Mouse (Mus musculus) midbrain, embryonic 15.5 days (tissue): ENCODE measurements around the gene Cd79b. TPM values are rescaled to one million over a fixed set of nuclear protein-coding genes. Genes with fewer than 3 reads are reported as not detected.

Source experiments
- ATAC-seq: fragments of 200-750 bp; cut with Nextera tagmentation; replicated peaks from 2 replicates; pipeline ENCODE4 v1.8.0; 2017; ENCODE audit warnings: moderate TSS enrichment
- H3K27ac ChIP-seq: fragments of 300-500 bp; sonication (generic); 2 replicates; pipeline ENCODE4 v1.5.1; 2015; ENCODE audit warnings: mild to moderate bottlenecking, inconsistent platforms
- H3K27me3 ChIP-seq: fragments of 300-500 bp; sonication (generic); replicated peaks from 2 replicates; pipeline ENCODE4 v1.6.1; 2015; ENCODE audit warnings: inconsistent platforms
- H3K36me3 ChIP-seq: fragments of 300-500 bp; sonication (generic); replicated peaks from 2 replicates; pipeline ENCODE4 v1.6.1; 2015; ENCODE audit warnings: inconsistent platforms
- H3K4me1 ChIP-seq: fragments of 300-500 bp; sonication (generic); 2 replicates; pipeline ENCODE4 v1.6.1; 2015; ENCODE audit warnings: inconsistent platforms
- H3K4me2 ChIP-seq: fragments of 300-500 bp; sonication (generic); 2 replicates; pipeline ENCODE4 v1.6.1; 2015; ENCODE audit warnings: inconsistent platforms, mild to moderate bottlenecking, moderate library complexity
- H3K4me3 ChIP-seq: fragments of 300-500 bp; sonication (generic); 2 replicates; pipeline ENCODE4 v1.5.1; 2015; ENCODE audit warnings: mild to moderate bottlenecking, inconsistent platforms
- H3K9ac ChIP-seq: fragments of 300-500 bp; sonication (generic); 2 replicates; pipeline ENCODE4 v1.6.1; 2015; ENCODE audit warnings: mild to moderate bottlenecking, inconsistent platforms
- H3K9me3 ChIP-seq: fragments of 300-500 bp; sonication (generic); 2 replicates; pipeline ENCODE4 v1.6.1; 2016; ENCODE audit warnings: inconsistent platforms
- WGBS: fragments of 180-500 bp; shearing (Covaris S2); methylation state at CpG from one replicate; pipeline ENCODE4 v1.1.7; 2015; ENCODE audit warnings: mixed read lengths; 5-methylcytosine and 5-hydroxymethylcytosine counted together
- polyA plus RNA-seq: library from polyadenylated mRNA; unstranded; fragments of >200 nt; fragmentation: Nextera tagmentation; extraction: Ambion mirVana; gene quantifications from 2 replicates; pipeline ENCODE4 v1.2.1, GENCODE M21; 2015

Gene Cd79b
- polyA plus RNA-seq, 1 experiment from 2014 or later = 1.1 TPM

DNA sequence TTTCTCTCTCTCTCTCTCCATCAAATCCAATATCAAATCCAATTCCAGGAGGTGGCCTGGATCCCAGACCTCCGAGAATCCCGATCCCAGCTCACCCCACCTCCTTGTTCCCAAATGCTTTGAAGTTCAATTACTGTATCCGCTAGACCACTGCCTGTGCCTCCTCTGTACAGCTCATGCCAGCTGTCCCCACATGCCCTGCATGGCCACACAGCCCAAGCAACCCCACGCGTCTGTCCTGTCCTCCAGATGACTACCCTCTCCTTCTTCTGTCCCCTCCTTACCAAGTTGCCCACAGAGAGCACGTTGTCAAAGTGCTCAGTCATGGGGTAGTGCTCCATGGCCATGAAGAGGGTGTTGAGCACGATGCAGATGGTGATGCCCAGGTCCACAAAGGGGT, 24.3 kb upstream of the Cd79b start:
- Histone ChIP-seq H3K27me3 (no peaks in the 10 kb centered on the region), H3K27ac (no peak overlapping the region), H3K36me3 (no peaks in the 10 kb centered on the region), H3K4me2 (no peak overlapping the region), H3K4me1 (no peaks in the 10 kb centered on the region; the same call in 1 of the 2 replicates), H3K9ac (no peak overlapping the region), H3K4me3 (no peak overlapping the region), H3K9me3 (no peaks in the 10 kb centered on the region)
- 74% methylated on average over 7 of the region's 7 CpGs for WGBS
- no peak for ATAC-seq

DNA sequence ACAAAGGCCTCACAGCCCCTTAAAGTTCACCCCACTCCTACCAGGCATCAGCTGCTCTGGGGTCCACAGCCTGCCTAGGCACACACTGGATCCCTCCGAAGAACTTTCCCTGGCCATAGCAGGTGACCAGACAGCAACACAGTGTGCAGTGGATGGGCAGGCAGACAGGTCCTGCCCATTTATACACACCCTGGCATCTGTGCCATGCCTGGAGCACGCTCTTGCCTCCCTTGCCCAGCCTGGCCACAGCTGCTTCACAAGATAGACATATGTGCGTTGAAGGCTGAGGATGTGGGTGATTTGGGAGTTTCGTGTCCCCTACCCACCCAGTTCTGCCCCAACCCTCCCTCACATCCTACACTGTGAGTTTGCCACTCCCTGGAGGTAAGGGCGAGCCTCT, 23.5 kb upstream of the Cd79b start:
- H3K9ac ChIP-seq = no peak overlapping the region

DNA sequence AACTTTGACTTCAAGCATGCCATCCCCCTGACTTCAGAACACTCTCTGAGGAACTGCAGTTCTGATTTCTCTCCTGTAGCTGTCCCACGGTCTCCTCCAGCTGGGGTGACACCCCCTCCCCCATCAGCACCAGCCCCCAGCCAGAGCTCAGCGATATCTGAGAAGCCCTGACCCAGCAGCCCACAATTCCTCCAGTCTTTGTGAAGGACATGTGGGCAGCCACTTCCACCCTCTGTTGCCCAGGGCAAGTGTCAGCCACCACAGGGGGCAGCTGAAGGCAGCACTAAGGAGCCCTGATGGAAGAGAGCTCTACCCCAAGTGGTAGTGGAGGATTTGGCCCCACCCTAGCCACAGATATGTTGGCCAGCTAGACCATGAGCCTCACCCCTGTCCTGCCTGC, 19.5 kb upstream of the Cd79b start:
- H3K27ac ChIP-seq = no peak overlapping the region

More for the DNA sequence above, 23.5 kb upstream of the Cd79b start:
- Histone ChIP-seq H3K9me3 (no peaks in the 10 kb centered on the region), H3K27ac (no peak overlapping the region), H3K4me3 (no peak overlapping the region), H3K4me1 (no peaks in the 10 kb centered on the region; the same call in 1 of the 2 replicates), H3K27me3 (no peaks in the 10 kb centered on the region), H3K4me2 (no peak overlapping the region), H3K36me3 (no peaks in the 10 kb centered on the region)
- no peak for ATAC-seq
- 75% methylated on average over 5 of the region's 5 CpGs for WGBS

DNA sequence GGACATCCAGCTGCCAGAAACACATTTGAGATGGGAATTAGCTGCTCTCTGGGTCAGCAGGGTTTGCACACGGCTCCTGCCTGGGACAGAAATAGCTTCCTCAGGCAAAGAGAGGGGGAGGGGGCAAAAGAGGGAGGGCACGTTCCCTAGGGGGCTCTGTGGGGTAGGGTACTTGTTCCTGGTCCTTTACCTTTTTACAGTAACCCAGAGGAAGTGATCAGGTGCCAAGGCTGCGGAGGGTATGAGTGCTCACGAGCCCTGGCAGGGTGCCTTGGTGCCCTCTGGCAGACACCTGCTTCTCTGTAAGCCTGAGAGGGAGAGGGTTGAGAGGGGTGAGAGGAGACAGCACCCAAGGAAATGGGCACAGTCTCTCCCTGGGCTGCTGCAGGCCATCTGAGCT, 17.9 kb upstream of the Cd79b start:
- Histone ChIP-seq H3K4me2 (no peak overlapping the region), H3K27ac (no peak overlapping the region), H3K4me1 (no peaks in the 10 kb centered on the region), H3K36me3 (no peaks in the 10 kb centered on the region), H3K27me3 (no peaks in the 10 kb centered on the region), H3K9ac (no peak overlapping the region), H3K9me3 (no peaks in the 10 kb centered on the region), H3K4me3 (no peak overlapping the region)
- 53% methylated on average over 4 of the region's 4 CpGs for WGBS
- no peak for ATAC-seq

More for the DNA sequence above, 19.5 kb upstream of the Cd79b start:
- Histone ChIP-seq H3K36me3 (no peaks in the 10 kb centered on the region), H3K4me3 (no peak overlapping the region), H3K9ac (no peak overlapping the region), H3K9me3 (no peaks in the 10 kb centered on the region), H3K4me1 (no peaks in the 10 kb centered on the region; the same call in 1 of the 2 replicates), H3K4me2 (no peak overlapping the region), H3K27me3 (no peaks in the 10 kb centered on the region)
- no peak for ATAC-seq
- WGBS = 16% methylated on average over 2 of the region's 2 CpGs

DNA sequence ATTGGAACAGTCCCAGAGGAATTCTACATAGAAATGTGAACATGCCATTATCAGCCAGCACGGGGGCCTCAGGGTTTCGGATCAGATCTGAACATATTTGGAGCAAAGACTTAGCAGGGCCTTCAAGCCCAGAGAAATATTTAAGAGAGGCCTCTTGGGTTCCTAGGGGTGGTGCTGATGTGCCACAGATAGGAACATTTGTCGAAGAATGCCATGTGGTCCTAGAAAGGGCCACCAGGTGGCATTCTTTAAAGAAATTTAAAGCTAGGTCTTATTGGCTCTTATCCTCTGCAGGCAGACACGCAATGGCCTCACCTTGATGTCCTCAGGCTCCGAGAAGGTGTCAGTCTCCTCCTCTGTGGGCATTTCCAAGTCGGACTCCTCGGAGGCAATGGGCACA, 15.1 kb upstream of the Cd79b start:
- Histone ChIP-seq H3K27me3 (no peaks in the 10 kb centered on the region), H3K4me3 (no peak overlapping the region), H3K27ac (no peak overlapping the region), H3K4me1 (no peaks in the 10 kb centered on the region), H3K9ac (no peak overlapping the region), H3K4me2 (no peak overlapping the region), H3K36me3 (no peaks in the 10 kb centered on the region), H3K9me3 (no peaks in the 10 kb centered on the region)
- ATAC-seq = no peak
- WGBS = 73% methylated on average over 7 of the region's 7 CpGs

DNA sequence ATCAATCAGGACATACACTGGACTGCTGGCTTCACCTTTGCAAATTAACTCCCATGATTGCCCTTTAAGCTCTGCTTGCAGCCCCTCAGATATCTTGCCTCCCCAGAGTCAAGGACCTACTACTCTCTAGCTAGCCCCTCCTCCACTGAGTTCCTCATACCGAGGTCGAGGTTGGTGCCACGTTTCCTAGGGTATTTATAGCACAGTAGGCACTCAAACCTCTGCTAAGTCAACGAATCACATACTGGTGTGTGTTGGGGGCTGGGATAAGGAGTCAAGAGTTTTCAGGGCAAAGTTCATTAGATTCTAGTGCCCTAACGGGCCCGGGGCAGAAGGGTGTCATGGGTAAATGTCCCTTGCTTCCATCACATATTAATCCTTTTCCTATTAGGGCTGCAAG, 14.6 kb upstream of the Cd79b start:
- no peak overlapping the region for H3K4me2 ChIP-seq
- H3K9me3 ChIP-seq = no peaks in the 10 kb centered on the region
- no peak for ATAC-seq
- no peak overlapping the region for H3K27ac ChIP-seq
- 84% methylated on average over 6 of the region's 6 CpGs for WGBS
- no peak overlapping the region for H3K4me3 ChIP-seq
- no peak overlapping the region for H3K9ac ChIP-seq
- no peaks in the 10 kb centered on the region for H3K4me1 ChIP-seq
- no peaks in the 10 kb centered on the region for H3K27me3 ChIP-seq
- H3K36me3 ChIP-seq = no peaks in the 10 kb centered on the region

DNA sequence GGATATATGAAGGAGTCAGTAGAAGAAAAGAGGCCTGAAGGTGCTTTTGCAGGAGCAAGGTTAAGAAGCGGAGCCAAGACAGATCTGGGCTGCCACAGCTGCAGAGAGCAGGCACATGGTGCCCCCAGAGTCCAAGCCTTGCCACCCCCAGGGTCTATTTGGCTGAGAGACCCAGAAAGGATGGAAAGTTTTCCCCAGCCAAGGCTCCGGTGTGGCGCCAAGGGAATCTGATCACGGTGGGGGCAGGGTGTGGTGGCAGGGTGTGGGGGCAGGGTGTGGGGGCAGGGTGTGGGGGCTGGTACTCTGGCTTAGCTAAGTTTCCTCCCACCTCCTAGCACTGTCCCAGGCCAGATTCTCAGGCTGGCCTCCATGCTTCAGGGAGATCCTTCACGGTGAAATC, 14.0 kb upstream of the Cd79b start:
- H3K4me3 ChIP-seq = no peak overlapping the region
- H3K9me3 ChIP-seq = no peaks in the 10 kb centered on the region
- no peaks in the 10 kb centered on the region for H3K36me3 ChIP-seq
- H3K9ac ChIP-seq = no peak overlapping the region
- H3K27ac ChIP-seq = no peak overlapping the region
- WGBS = 76% methylated on average over 5 of the region's 5 CpGs
- H3K27me3 ChIP-seq = no peaks in the 10 kb centered on the region
- no peak overlapping the region for H3K4me2 ChIP-seq
- no peaks in the 10 kb centered on the region for H3K4me1 ChIP-seq
- ATAC-seq = no peak

DNA sequence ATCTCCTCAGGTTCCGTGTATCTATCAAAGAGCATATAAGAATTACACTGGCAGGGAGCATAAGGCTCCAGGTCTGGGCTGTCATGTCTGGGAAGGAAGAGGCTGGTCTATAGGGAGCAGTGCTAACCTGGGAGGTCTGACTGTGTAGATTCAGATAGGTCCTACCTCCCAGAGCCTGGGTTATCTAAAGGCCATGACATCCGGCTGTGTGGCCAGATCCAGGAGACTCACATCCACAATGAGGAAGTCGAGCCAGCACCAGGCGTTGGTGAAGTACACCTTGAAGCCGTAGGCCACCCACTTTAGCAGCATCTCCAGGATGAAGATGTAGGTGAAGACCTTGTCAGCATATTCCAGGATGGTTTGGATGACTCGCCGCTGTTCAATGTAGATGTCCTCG, 11.9 kb upstream of the Cd79b start:
- Histone ChIP-seq H3K36me3 (no peaks in the 10 kb centered on the region), H3K9me3 (no peaks in the 10 kb centered on the region)

DNA sequence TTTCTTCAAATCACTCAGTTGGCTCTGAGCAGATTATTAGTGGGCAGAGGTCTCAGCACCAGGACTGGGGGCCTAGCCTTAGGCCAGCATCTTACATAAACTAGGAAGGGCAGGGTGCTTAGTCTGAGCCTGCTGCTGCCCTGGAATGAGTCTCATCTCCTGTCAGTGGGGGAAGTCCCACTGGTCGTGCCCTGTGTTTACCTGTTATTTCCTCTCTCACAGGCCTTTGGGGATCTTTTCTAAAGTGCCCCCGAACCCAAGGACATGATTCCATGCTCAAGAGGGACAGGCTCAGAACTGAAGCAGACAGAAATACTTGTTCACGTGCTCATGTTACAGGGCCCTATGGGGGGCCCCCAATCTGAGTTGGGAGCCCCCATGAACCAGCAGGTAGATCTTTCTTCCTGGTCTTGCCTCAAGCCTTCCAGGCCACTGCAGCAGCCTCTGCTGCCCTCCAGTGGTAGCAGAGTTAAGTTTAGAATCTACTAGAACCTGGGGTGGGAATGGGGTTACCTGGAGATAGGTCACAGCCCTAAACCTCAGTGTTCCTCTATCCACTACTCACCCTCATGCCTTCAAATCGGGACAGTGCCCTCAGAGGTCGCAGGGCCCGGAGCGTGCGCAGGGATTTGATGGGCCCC, 11.1 kb upstream of the Cd79b start:
- no peak overlapping the region for H3K4me3 ChIP-seq
- no peak overlapping the region for H3K9ac ChIP-seq
- H3K9me3 ChIP-seq = no peaks in the 10 kb centered on the region
- H3K27ac ChIP-seq = no peak overlapping the region
- no peaks in the 10 kb centered on the region for H3K36me3 ChIP-seq
- ATAC-seq = no peak
- no peaks in the 10 kb centered on the region for H3K27me3 ChIP-seq
- 74% methylated on average over 8 of the region's 8 CpGs for WGBS
- H3K4me1 ChIP-seq = no peaks in the 10 kb centered on the region
- H3K4me2 ChIP-seq = no peak overlapping the region

More for the DNA sequence above, 11.9 kb upstream of the Cd79b start:
- Histone ChIP-seq H3K4me1 (no peaks in the 10 kb centered on the region), H3K4me2 (no peak overlapping the region), H3K27me3 (no peaks in the 10 kb centered on the region), H3K9ac (no peak overlapping the region), H3K4me3 (no peak overlapping the region), H3K27ac (no peak overlapping the region)
- 89% methylated on average over 8 of the region's 8 CpGs for WGBS
- no peak for ATAC-seq

DNA sequence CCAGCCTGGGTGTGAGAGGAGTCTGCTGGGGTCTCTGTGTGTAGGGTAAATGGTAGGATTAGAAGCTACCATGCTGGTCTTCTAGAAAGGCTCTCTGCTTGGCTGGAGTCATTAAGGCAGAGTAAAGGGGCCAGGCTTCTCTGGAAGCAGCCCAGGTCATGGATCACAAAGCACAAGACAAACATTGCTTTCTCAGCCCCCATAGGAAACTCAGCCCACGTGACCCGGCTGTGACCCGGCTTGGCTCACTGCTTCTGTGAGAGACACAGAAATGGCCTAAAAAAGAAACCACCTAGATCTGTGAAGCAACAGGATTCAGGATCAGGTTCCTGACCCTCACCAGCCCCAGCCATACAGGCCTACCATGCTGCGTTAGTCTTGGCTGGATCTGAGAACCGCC, 10.3 kb upstream of the Cd79b start:
- no peak overlapping the region for H3K27ac ChIP-seq
- H3K9ac ChIP-seq = no peak overlapping the region
- no peak overlapping the region for H3K4me3 ChIP-seq
- no peaks in the 10 kb centered on the region for H3K36me3 ChIP-seq
- WGBS = 48% methylated on average over 5 of the region's 5 CpGs
- H3K27me3 ChIP-seq = no peaks in the 10 kb centered on the region
- ATAC-seq = no peak
- H3K4me1 ChIP-seq = no peaks in the 10 kb centered on the region
- H3K9me3 ChIP-seq = no peaks in the 10 kb centered on the region
- H3K4me2 ChIP-seq = no peak overlapping the region

DNA sequence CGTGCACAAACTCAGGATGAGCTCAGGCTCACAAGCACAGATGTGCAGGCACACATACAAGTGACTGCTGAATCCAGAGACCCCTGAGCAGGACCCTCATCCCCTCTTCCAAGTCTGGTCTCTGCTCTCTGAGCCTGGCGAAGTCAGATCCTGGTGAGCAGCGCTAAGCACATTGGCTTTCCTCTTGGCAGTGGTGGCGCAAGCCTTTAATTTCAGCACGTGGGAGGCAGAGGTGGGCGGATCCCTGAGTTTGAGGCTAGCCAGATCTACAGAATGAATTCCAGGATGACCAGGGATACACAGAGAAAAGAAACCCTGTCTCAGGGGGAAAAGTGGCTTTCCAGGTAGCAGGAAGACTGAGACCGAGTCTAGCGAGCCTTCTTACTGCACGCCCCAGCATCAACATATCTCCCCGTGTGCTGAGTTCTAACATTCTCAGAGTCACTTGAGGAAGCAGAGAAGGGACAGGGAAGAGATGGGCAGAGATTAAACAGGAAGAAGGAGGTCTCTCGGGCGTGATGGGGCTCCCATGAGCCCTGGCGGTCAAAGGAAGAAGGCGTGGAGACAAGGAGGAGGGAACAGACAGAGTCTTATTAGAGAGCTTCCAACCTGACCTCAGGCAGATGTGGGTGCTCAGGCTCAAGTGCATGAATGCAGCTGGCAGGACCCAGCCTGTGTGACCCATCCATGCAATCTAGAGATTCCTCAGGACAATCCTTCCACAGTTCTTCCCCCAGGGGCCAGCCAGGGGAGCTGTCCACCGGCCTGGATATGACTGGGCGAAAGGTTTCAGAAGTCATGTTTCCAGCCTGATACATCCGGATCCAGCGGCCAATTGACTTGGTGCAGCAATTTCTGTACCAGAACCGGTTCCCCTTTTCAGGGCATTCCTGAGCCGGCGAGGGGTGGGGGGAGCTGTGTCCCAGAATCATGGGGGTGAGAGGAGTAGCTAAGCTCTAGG, 4.1 kb upstream of the Cd79b start:
- Histone ChIP-seq H3K9me3 (no peaks in the 10 kb centered on the region), H3K9ac (no peak overlapping the region), H3K4me3 (no peak overlapping the region), H3K27me3 (no peaks in the 10 kb centered on the region), H3K4me1 (no peaks in the 10 kb centered on the region), H3K27ac (no peak overlapping the region), H3K4me2 (no peak overlapping the region), H3K36me3 (no peaks in the 10 kb centered on the region)
- 78% methylated on average over 21 of the region's 21 CpGs for WGBS
- no peak for ATAC-seq

DNA sequence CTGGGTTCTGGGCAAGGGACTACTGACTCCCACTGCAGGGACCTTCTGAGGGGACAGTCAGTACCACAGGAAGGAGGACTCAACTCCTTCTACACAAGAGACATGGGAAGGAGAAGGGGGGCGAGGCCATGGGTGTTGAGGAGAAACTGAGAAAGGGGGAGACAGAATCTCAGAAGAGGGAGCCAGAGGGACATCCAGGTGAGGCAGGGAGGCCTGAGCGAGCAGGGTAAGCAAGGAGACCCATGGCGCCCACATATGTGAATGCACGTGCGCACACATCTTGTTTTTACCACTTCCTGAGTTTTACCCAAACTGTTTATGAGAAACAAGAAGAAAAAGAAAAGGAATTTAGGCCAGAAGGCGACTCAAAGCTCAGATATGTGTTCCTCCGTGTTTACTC, 3.2 kb upstream of the Cd79b start:
- 81% methylated on average over 7 of the region's 7 CpGs for WGBS
- ATAC-seq = no peak
- Histone ChIP-seq H3K9ac (no peak overlapping the region), H3K4me1 (no peaks in the 10 kb centered on the region), H3K27me3 (no peaks in the 10 kb centered on the region), H3K36me3 (no peaks in the 10 kb centered on the region), H3K27ac (no peak overlapping the region), H3K4me3 (no peak overlapping the region), H3K9me3 (no peaks in the 10 kb centered on the region), H3K4me2 (no peak overlapping the region)

DNA sequence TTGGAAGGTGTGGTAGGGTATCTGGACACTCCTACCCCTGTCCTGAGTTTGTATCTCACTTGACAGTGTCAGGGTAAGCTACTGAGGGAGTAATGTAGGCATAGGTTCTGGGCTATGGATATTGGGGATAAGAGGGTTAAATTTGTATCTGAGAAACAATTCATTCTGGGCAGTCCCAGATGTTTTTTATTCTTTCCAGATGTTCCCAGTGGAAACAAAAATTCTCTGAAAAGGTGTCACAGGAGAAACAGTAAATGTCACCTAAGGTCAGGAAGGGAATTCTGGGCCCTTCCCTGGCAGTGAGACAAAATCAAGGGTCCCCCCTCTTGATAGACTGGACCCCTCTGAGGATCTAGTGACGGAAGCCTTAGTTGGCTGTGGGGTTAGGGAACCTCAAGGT, 1.9 kb upstream of the Cd79b start:
- WGBS = 81% methylated on average over 1 of the region's 1 CpGs
- H3K4me3 ChIP-seq = no peak overlapping the region
- H3K4me1 ChIP-seq = no peaks in the 10 kb centered on the region
- no peak overlapping the region for H3K4me2 ChIP-seq
- H3K27ac ChIP-seq = no peak overlapping the region
- H3K36me3 ChIP-seq = no peaks in the 10 kb centered on the region
- no peaks in the 10 kb centered on the region for H3K9me3 ChIP-seq
- H3K27me3 ChIP-seq = no peaks in the 10 kb centered on the region
- no peak overlapping the region for H3K9ac ChIP-seq
- ATAC-seq = no peak
